Mouse (Mus musculus): ENCODE measurements around the gene Irak1bp1.

Gene Irak1bp1

DNA sequence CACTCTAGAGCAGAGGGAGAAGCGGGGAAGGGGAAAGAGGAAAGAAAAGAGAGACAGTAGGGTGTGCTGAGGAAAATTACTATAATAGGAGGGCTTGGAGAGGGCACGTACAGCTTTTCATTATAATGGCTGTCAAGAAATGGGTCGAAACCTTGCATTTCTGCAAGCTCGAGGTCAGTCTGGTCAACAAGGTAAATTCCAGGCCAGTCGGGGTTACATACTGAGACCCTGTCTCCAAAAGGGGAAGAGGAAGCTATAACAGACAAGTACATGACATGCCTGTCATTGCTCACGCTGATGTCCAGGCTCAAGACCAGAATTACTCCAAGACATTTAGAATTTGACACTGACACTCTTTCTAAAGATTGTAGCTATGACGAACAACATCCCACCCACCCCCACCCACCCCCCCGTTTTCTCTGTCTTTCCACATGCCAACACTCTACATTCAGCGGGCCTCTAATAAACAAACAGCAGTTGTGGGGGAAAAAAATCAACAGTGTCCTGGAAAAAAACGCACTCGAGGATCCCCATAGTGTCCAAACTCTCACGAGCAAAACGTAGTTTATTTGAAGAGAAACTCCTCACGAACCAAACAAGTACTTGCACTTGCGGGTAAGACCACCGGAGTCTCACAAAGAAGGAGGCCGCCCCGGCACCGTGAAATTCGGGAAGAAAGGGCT, at the start of gene Irak1bp1:
Gene Irak1bp1 (plus strand): TSS at position 534 of the 683 bp plus-strand sequence.
- no peak for DNase-seq

DNA sequence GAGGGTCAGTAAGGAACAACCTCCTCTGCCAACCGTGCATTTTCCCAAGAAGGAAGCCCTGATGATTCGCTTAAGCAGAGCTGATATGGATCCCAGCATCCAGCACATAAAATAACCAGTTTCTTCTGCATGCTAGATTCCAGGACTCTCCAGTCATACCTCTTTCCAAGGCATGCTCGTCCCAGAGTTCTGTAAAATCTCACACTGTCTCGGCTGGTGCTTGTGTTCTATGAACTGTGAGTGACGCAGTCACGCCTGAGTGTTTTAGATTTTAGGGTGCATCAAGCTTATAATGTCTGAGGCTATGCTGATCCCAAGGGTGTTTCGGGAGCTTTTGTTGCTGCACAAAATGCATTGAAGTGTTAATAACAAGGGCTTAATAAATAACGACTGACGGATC, 41.0 kb upstream of the Irak1bp1 start:
- DNase-seq: no peak

DNA sequence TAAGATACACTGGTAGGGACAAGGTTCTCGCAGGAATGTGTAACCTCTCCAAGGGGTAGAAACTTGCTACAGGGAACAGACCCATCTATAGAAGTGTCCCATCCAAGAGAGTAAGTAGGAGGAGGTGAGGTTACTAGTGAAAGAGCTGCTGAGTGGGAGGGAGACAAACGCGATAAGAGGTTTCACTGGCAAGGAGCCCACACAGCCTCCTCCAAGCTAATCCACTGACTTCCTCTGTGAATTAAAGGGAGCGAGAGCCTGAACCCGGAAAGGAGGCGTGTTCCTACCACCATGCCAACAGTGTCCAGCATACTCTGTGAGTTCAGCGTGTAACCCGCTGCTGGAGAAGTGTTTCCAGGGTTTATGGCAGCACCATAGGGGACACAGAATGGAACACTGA, 29.0 kb upstream of the Irak1bp1 start:
- DNase-seq: no peak

- DNase-seq: no peak
These were observed 22.2 kb upstream of the Irak1bp1 start for GRCm38 (mm10) chr9:82807129-82807528.

GRCm38 (mm10) chr9:82807635-82808034, 21.7 kb upstream of the Irak1bp1 start:
- no peak for DNase-seq

GRCm38 (mm10) chr9:82812172-82812963, 17.0 kb upstream of the Irak1bp1 start:
- no peak for DNase-seq

DNA sequence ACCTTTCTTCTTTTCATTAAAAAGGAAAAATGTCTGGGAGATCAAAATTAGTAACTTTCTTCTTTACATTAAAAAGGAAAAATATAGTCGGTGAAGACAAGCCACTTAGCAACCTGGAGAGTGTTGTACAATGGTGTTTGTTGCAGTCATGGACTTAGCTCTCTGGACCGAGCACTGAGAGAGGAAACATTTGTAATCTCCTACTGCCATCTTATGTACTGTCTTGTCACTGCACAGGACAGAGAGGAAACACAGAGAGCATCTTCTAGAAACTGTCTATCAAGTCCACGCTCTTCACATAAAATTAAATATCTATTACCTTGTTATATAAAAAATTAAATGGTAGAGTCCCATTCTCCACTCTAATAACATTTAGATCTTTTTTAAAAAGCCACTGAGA, 14.8 kb upstream of the Irak1bp1 start:
- no peak for DNase-seq

- no peak for DNase-seq
These were observed 14.0 kb upstream of the Irak1bp1 start for GRCm38 (mm10) chr9:82815257-82815785.

DNA sequence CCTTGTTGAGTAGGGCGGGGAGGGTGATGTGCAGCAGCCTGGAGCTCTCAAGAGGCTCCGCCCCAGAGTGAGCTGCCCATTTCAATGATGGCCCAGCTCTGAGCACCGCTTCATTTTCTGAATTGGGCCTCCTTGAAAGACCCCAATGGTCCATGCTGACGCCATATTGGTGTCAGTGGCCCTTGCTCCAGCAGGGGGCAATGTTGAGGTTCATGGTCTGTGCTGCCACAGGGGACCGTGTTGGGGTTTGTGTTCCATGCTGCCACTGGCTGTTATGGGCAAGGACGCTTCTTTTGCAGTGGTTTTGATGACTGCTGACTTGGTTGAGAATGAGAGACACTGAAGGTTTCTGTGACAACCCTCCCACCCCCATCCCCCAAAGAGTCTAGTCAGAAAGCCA, 2.9 kb upstream of the Irak1bp1 start:
- DNase-seq: no peak

- DNase-seq: peak; percentile 92
These were observed 522 bp downstream of the Irak1bp1 start for GRCm38 (mm10) chr9:82829693-82830430.

- no peak for DNase-seq
These were observed 2.6 kb downstream of the Irak1bp1 start for GRCm38 (mm10) chr9:82831891-82832290.

GRCm38 (mm10) chr9:82835921-82836320, 6.6 kb downstream of the Irak1bp1 start:
- no peak for DNase-seq

GRCm38 (mm10) chr9:82842671-82843070, 13.3 kb downstream of the Irak1bp1 start:
- DNase-seq: no peak

GRCm38 (mm10) chr9:82854040-82854439, 24.7 kb downstream of the Irak1bp1 start:
- DNase-seq: peak; percentile 32

DNA sequence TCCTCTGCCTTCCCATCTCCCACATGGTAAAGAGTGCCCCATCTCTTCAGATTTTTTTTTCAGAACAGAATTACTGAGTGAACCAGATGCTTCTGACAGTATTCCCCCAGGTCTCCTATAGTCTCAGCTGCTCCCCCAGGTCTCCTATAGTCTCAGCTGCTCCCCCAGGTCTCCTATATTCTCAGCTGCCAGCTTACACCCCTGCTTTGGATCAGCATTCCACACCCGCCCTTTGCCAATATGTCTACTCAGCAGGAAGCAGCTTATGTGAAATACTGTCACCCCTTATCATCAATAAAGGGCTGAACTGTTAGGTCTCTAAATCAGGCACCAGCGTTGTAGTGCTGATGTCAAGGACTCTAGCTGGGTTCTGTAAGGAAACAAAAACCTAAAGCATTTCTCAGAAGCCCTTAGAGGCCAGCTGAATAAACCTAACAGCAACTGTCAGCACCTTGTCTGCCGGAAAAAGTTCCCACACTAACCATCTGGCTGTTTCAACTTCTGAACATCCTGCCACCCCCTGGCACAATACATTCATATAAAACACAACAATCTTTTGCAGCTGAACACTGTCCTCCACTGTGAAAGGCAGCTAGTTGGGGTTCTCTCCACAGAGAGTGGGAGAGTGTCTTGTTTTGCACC, 25.8 kb downstream of the Irak1bp1 start:
- peak; percentile 39 for DNase-seq

DNA sequence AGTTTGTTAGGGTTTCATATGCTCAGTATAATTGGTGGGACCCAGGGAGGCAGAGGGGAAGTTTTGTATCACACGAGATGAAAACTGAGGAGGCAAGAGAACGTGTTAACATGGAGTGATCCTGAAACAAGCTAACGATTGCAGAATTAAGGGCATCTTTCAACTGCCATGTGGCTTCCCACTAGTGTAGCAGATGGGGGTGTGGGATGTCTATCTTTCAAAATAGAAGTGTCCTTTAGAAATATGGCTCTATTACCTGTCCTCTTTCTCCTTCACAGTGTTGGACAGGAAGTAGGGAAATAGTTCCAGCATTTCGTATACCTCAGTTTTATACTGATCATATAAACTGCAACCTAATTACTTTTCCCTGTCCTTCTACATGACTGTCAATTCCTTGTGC, 26.9 kb downstream of the Irak1bp1 start:
- DNase-seq: no peak

DNA sequence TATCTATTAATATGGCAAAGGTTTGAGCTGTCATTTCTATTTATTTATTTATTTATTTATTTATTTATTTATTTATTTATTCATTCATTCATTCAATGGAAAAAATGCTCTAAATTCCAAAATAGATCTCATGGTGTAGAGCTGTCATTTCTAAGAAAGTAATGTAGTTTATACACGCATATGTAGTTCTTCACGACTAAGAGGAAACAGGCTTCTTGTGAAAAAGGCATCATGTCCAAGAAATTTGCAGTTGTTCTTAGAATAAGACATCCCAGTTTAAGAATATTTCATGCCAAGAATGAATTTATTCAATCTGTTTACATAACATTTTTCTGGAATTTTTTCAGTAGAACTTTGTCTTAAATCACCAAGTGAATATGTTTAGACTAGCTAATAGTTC, 31.5 kb downstream of the Irak1bp1 start:
- DNase-seq: no peak

GRCm38 (mm10) chr9:82861316-82861715, 32.0 kb downstream of the Irak1bp1 start:
- no peak for DNase-seq

DNA sequence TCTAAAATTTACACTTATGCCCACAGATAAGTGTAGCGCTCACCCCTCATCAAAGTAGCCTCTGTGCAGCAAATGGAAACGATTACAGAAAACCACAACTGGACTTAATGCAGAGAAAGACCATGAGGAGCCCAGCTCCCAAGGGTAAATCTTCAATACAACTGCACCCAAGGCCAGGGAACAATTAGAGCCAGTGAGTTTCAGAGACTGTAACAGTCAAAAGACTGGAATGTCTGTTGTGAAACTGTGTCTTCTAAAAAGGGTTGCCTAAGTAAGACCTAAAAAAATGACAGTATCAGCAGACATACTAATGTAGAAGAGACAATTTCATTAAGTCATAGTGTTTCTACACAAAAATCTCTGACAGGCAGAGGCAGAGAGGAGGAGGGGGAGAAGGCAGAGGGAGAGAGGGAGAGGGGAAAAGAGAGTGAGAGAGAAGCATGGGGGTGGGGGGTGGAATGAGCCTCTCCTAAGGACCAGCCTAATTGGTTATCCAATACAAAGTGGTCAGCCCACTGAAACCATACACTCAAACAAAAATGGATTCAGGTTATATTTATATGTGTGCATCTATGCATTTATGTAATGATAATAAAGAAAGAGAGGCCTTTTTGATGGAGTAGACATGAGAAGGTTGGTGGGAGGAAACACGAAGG, 32.6 kb downstream of the Irak1bp1 start:
- no peak for DNase-seq

DNA sequence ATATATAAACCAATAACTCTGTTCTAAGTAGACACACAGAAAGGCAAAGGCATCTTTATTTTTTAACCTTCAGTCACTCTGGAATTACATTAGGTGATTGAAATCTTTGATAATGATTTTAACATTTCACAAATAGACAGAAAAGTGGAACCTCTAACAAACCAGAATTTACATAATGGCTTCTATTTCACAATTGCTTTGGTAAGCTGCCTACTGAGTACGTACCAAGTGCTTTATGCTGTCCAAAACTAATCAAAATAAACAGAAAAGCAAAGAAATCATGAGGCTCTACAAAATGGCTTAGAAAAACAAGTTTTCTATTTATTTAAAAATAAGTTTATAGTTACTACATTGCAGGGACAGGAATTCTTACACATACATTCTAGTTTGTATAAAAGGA, 36.8 kb downstream of the Irak1bp1 start:
- DNase-seq: no peak

GRCm38 (mm10) chr9:82867698-82868097, 38.4 kb downstream of the Irak1bp1 start:
- no peak for DNase-seq

DNA sequence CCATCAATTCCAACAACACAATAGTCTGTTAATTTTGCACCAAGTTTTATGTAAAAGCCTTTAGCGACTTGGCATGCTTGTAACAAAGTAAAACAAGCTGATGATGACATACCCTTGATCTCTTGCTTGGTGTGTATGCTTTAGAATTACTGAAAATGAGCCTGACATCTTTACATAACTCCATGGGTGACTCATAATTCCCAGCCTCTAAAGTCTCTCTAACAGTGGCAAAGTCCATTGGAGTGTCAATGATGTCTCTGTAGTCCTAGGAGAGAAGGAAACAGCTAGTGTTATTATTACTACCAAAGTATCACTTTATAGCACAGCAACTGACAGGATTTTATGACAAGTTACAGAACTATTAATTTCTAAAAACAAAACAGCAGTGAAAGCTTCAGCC, 47.7 kb downstream of the Irak1bp1 start:
- DNase-seq: no peak
